In the genomic region with DNA sequence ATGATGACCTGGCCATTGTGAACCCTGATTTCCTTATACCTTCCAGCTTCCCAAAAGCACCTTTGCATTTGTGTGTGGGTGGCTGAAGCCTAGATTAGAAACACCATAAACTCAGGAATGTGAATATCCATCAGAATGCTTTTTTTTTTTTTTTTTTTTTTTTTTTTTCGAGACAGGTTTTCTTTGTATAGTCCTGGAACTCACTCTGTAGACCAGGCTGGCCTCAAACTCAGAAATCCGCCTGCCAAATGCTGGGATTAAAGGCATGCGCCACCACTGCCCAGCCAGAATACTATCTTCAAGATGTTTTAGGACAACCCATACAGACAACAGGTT, we compare ENCODE assay signal across 8 mouse cellular contexts. TPM values are rescaled to one million over a fixed set of nuclear protein-coding genes. Genes with fewer than 3 reads are reported as not detected.
DNase-seq lines count a peak whose midpoint lies in the region; ATAC-seq and TF ChIP-seq lines count a peak whose summit lies in the region.

No protein-coding gene starts in this region.

- H3K27ac ChIP-seq in layer of hippocampus, adult 2 months: peak overlapping the region; percentile 94
- peak overlapping the region; percentile 98 for H3K27ac ChIP-seq in embryonic facial prominence, embryonic 11.5 days (replicated peaks; ENCODE audit: low read depth, low read length)
- H3K27ac ChIP-seq in intestine, embryonic 14.5 days (ENCODE audit: low read depth): peak overlapping the region; percentile 97

- H3K9ac ChIP-seq in embryonic facial prominence, embryonic 11.5 days (replicated peaks; ENCODE audit: low read length): peak overlapping the region; percentile 86
- peak overlapping the region; percentile 78 for H3K9ac ChIP-seq in intestine, embryonic 14.5 days (ENCODE audit: low read length)

- peak overlapping the region; percentile 59 for H3K4me2 ChIP-seq in embryonic facial prominence, embryonic 11.5 days (ENCODE audit: low read depth, low read length)
- H3K4me2 ChIP-seq in intestine, embryonic 14.5 days (ENCODE audit: low read length): peak overlapping the region; percentile 87
- peak overlapping the region; percentile 89 for H3K4me2 ChIP-seq in myocyte (ENCODE audit: low read depth)

- H3K4me1 ChIP-seq in embryonic facial prominence, embryonic 11.5 days (ENCODE audit: control insufficient read depth, insufficient read depth, low read length): no peaks in the 10 kb centered on the region; the same call in 1 of the 2 replicates
- peaks cover 10% of the 10 kb centered on the region for H3K4me1 ChIP-seq in intestine, embryonic 14.5 days (replicated peaks; ENCODE audit: control insufficient read depth, insufficient read depth, low read length)

- no peaks in the 10 kb centered on the region for H3K9me3 ChIP-seq in embryonic facial prominence, embryonic 11.5 days (replicated peaks; ENCODE audit: control insufficient read depth, low read length)
- H3K9me3 ChIP-seq in intestine, embryonic 14.5 days (ENCODE audit: control insufficient read depth, low read length): no peaks in the 10 kb centered on the region

- H3K79me2 ChIP-seq in myocyte (ENCODE audit: control insufficient read depth, insufficient read depth): peaks cover 39% of the 10 kb centered on the region

- TF ChIP-seq CTCF in layer of hippocampus, adult 2 months (conservative IDR thresholded peaks at IDR 0.05): no peak

- no peaks in the 10 kb centered on the region for H3K36me3 ChIP-seq in embryonic facial prominence, embryonic 11.5 days (replicated peaks; ENCODE audit: control insufficient read depth, insufficient read depth, low read depth, low read length)
- H3K36me3 ChIP-seq in intestine, embryonic 14.5 days (ENCODE audit: control insufficient read depth, insufficient read depth, low read length): no peaks in the 10 kb centered on the region
- H3K36me3 ChIP-seq in myocyte (ENCODE audit: control insufficient read depth, insufficient read depth): no peaks in the 10 kb centered on the region

- no peaks in the 10 kb centered on the region for H3K27me3 ChIP-seq in embryonic facial prominence, embryonic 11.5 days (ENCODE audit: control insufficient read depth, insufficient read depth, low read length)
- H3K27me3 ChIP-seq in intestine, embryonic 14.5 days (replicated peaks; ENCODE audit: control insufficient read depth, insufficient read depth, low read length): no peaks in the 10 kb centered on the region
- no peaks in the 10 kb centered on the region for H3K27me3 ChIP-seq in myocyte (ENCODE audit: control insufficient read depth, insufficient read depth, insufficient read length)

- TF ChIP-seq POLR2A in myocyte (IDR thresholded peaks at IDR 0.05; ENCODE audit: insufficient read length, low read depth): no peak

- no peak for DNase-seq in layer of hippocampus, adult 2 months (ENCODE audit: low spot score in 2 of 2)
- no peak for DNase-seq in layer of hippocampus, adult 11-12 months (ENCODE audit: low spot score)
- DNase-seq in embryonic facial prominence, embryonic 11.5 days (ENCODE audit: low spot score): no peak
- DNase-seq in intestine, embryonic 14.5 days (ENCODE audit: low spot score): no peak
- DNase-seq in retina, postnatal 1 day: no peak
- DNase-seq in c-Kit-positive CD71-positive TER-119-positive erythroid progenitor cells, embryonic 14.5 days (ENCODE audit: low spot score): no peak
- DNase-seq in T-cell, adult 2 months (ENCODE audit: low spot score): no peak

- H3ac ChIP-seq in myocyte (ENCODE audit: control insufficient read depth, insufficient read length): peak overlapping the region; percentile 63

- WGBS in embryonic facial prominence, embryonic 11.5 days: 35% methylated on average over 3 of the region's 3 CpGs
- 31% methylated on average over 3 of the region's 3 CpGs for WGBS in intestine, embryonic 14.5 days

- no peak for ATAC-seq in embryonic facial prominence, embryonic 11.5 days (replicated peaks; ENCODE audit: insufficient number of reproducible peaks, low FRiP score, low TSS enrichment, low read depth)
- peak; percentile 22 for ATAC-seq in intestine, embryonic 14.5 days (replicated peaks; ENCODE audit: low FRiP score, low TSS enrichment, low read depth)

- H3K4me3 ChIP-seq in layer of hippocampus, adult 2 months: peak overlapping the region; percentile 88
- H3K4me3 ChIP-seq in embryonic facial prominence, embryonic 11.5 days (ENCODE audit: low read depth, low read length): peak overlapping the region; percentile 88
- H3K4me3 ChIP-seq in intestine, embryonic 14.5 days (ENCODE audit: low read depth, low read length): peak overlapping the region; percentile 88
- H3K4me3 ChIP-seq in myocyte: peak overlapping the region; percentile 61

TF ChIP-seq in myocyte, 11 proteins besides CTCF, POLR2A, EP300 and RAD21:
- TF ChIP-seq E2F4 (IDR thresholded peaks at IDR 0.05; ENCODE audit: insufficient read depth) (no peak), POLR2AphosphoS2 (IDR thresholded peaks at IDR 0.05; ENCODE audit: insufficient read length, low read depth) (no peak), TCF3 (IDR thresholded peaks at IDR 0.05; ENCODE audit: insufficient read length, low read depth) (no peak), REST (IDR thresholded peaks at IDR 0.05; ENCODE audit: insufficient read depth, insufficient read length) (no peak), USF1 (IDR thresholded peaks at IDR 0.05; ENCODE audit: low read depth) (no peak), MYOD1 (IDR thresholded peaks at IDR 0.05; ENCODE audit: control insufficient read depth in 1 of 3, insufficient read length in 2 of 3, low read depth in 2 of 3) (no peak), CEBPB (IDR thresholded peaks at IDR 0.05; ENCODE audit: insufficient read depth, poor library complexity, severe bottlenecking) (no peak), MAX (IDR thresholded peaks at IDR 0.05; ENCODE audit: low read depth) (no peak), TCF12 (IDR thresholded peaks at IDR 0.05; ENCODE audit: insufficient read depth, poor library complexity, severe bottlenecking) (no peak), SRF (IDR thresholded peaks at IDR 0.05; ENCODE audit: control insufficient read depth, insufficient read length, low read depth) (no peak), MYOG (IDR thresholded peaks at IDR 0.05; ENCODE audit: control insufficient read depth in 1 of 3, insufficient read depth in 1 of 3, insufficient read length in 2 of 3, low read depth in 2 of 3) (no peak)

RNA-seq across cellular contexts. Expression of gene Ccm2, which starts 0.9 kb away (rescaled TPM):
- 10 to 100 TPM; 50.2 to 55.8 TPM for total RNA-seq in layer of hippocampus, adult 2 months (2021)
- polyA plus RNA-seq in embryonic facial prominence, embryonic 11.5 days (2014; fragmentation: Nextera tagmentation; extraction: Ambion mirVana): 81.6 and 90.7 TPM in 2 replicates
- polyA plus RNA-seq in intestine, embryonic 14.5 days (2014; fragmentation: Nextera tagmentation; extraction: Ambion mirVana): 87.0 and 90.6 TPM in 2 replicates
- polyA plus RNA-seq in myocyte (2012; fragmentation: generic; extraction: Trizol): 66.0 TPM

RNA-seq across cellular contexts. Expression of gene Myo1g, which starts 25.1 kb away (rescaled TPM):
- total RNA-seq in layer of hippocampus, adult 2 months (2021): under 1 TPM; 0.59 to 0.91 TPM
- polyA plus RNA-seq in embryonic facial prominence, embryonic 11.5 days (2014; fragmentation: Nextera tagmentation; extraction: Ambion mirVana): 0.29 and 0.67 TPM in 2 replicates
- 1.3 TPM in 2 replicates for polyA plus RNA-seq in intestine, embryonic 14.5 days (2014; fragmentation: Nextera tagmentation; extraction: Ambion mirVana)
- 0.04 TPM for polyA plus RNA-seq in myocyte (2012; fragmentation: generic; extraction: Trizol)
